Mouse (Mus musculus): ENCODE measurements around the gene Chid1. TPM values are rescaled to one million over a fixed set of nuclear protein-coding genes. Genes with fewer than 3 reads are reported as not detected.

The Chid1 gene
- total RNA-seq (2017), result 25.4 and 27.5 TPM in 2 replicates

- ATAC-seq (replicated peaks; ENCODE audit: low read depth, poor library complexity, severe bottlenecking), result peak; percentile 91
Observed at GRCm38 (mm10) chr7:141539556-141540311, at the start of gene Chid1. TSS of gene Chid1 (minus strand) at chr7:141539857.

- no peak for ATAC-seq (replicated peaks; ENCODE audit: low read depth, poor library complexity, severe bottlenecking)
Observed at GRCm38 (mm10) chr7:141588890-141589289, 49.2 kb upstream of the Chid1 start.

GRCm38 (mm10) chr7:141585881-141586280 is 46.2 kb upstream of the Chid1 start:
- ATAC-seq (replicated peaks; ENCODE audit: low read depth, poor library complexity, severe bottlenecking), result no peak

GRCm38 (mm10) chr7:141585288-141585687 is 45.6 kb upstream of the Chid1 start:
- ATAC-seq (replicated peaks; ENCODE audit: low read depth, poor library complexity, severe bottlenecking), result peak; percentile 67

GRCm38 (mm10) chr7:141584048-141584841 is 44.6 kb upstream of the Chid1 start:
- ATAC-seq (replicated peaks; ENCODE audit: low read depth, poor library complexity, severe bottlenecking), result no peak

- ATAC-seq (replicated peaks; ENCODE audit: low read depth, poor library complexity, severe bottlenecking), result no peak
Observed at GRCm38 (mm10) chr7:141581323-141581722, 41.7 kb upstream of the Chid1 start.

GRCm38 (mm10) chr7:141578943-141579342 is 39.3 kb upstream of the Chid1 start:
- peak; percentile 47 for ATAC-seq (replicated peaks; ENCODE audit: low read depth, poor library complexity, severe bottlenecking)

- peak; percentile 30; the same call in 1 of the 2 replicates for ATAC-seq (replicated peaks; ENCODE audit: low read depth, poor library complexity, severe bottlenecking)
Observed at GRCm38 (mm10) chr7:141578511-141578910, 38.9 kb upstream of the Chid1 start.

- ATAC-seq (replicated peaks; ENCODE audit: low read depth, poor library complexity, severe bottlenecking), result no peak
Observed at GRCm38 (mm10) chr7:141577801-141578200, 38.1 kb upstream of the Chid1 start.

- ATAC-seq (replicated peaks; ENCODE audit: low read depth, poor library complexity, severe bottlenecking), result no peak
Observed at GRCm38 (mm10) chr7:141575481-141575880, 35.8 kb upstream of the Chid1 start.

- no peak for ATAC-seq (replicated peaks; ENCODE audit: low read depth, poor library complexity, severe bottlenecking)
Observed at GRCm38 (mm10) chr7:141574041-141574440, 34.4 kb upstream of the Chid1 start.

- no peak for ATAC-seq (replicated peaks; ENCODE audit: low read depth, poor library complexity, severe bottlenecking)
Observed at GRCm38 (mm10) chr7:141570625-141571295, 31.1 kb upstream of the Chid1 start.

- no peak for ATAC-seq (replicated peaks; ENCODE audit: low read depth, poor library complexity, severe bottlenecking)
Observed at GRCm38 (mm10) chr7:141569916-141570315, 30.3 kb upstream of the Chid1 start.

- ATAC-seq (replicated peaks; ENCODE audit: low read depth, poor library complexity, severe bottlenecking), result no peak
Observed at GRCm38 (mm10) chr7:141569283-141569803, 29.7 kb upstream of the Chid1 start.

- no peak for ATAC-seq (replicated peaks; ENCODE audit: low read depth, poor library complexity, severe bottlenecking)
Observed at GRCm38 (mm10) chr7:141566587-141566986, 26.9 kb upstream of the Chid1 start.

GRCm38 (mm10) chr7:141564561-141564960 is 24.9 kb upstream of the Chid1 start:
- no peak for ATAC-seq (replicated peaks; ENCODE audit: low read depth, poor library complexity, severe bottlenecking)

- ATAC-seq (replicated peaks; ENCODE audit: low read depth, poor library complexity, severe bottlenecking), result no peak
Observed at GRCm38 (mm10) chr7:141562852-141563427, 23.3 kb upstream of the Chid1 start.

- no peak for ATAC-seq (replicated peaks; ENCODE audit: low read depth, poor library complexity, severe bottlenecking)
Observed at GRCm38 (mm10) chr7:141562421-141562851, 22.8 kb upstream of the Chid1 start.

- ATAC-seq (replicated peaks; ENCODE audit: low read depth, poor library complexity, severe bottlenecking), result peak; percentile 70
Observed at GRCm38 (mm10) chr7:141561682-141562391, 22.2 kb upstream of the Chid1 start, which contains the start of gene Ap2a2. TSS of gene Ap2a2 (plus strand) at chr7:141562173.

Measured in common myeloid progenitor, adult 5-6 weeks (primary cell).